Mouse (Mus musculus) liver, embryonic 14.5 days (tissue): Measurements from ENCODE around the gene Ift20.

Experiments
- CTCF ChIP-seq: IDR thresholded peaks from 2 replicates; pipeline ENCODE4 v1.5.1; 2016; ENCODE audit warnings: antibody characterized with exemption, low read depth, control low read depth
- EP300 ChIP-seq: IDR thresholded peaks from 2 replicates; pipeline ENCODE4 v1.6.1; 2016; ENCODE audit warnings: antibody characterized with exemption, low read depth

DNA sequence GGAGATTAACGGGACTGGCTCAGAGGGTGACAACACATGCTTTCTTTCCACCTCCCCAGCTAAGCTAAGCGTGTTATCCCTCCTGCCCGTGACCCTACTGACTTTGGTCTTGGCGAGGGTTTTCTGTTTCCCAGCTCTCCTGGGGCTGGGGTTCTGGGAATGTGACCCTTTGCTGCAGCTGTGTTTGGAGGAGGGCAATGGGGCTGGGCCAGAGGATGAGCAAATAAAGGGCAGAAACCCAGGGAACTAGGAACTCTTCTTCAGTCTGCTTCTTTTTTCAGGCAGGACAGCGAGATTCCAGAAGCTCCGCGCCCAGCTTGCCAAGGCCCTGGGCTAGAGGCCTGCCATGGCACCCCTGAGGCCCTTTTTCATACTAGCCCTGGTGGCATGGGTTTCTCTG lies 37.2 kb upstream of the Ift20 start, which contains the start of gene Vtn:
- TF ChIP-seq CTCF: no peak
- no peak for TF ChIP-seq EP300
